Mouse (Mus musculus) cerebellum, postnatal 10 days (tissue): ENCODE data around the gene Cfap44.

Source experiments
- DNase-seq, 2 experiments: peaks; one replicate each; pipeline ENCODE4 v3.0.0; 2021; ENCODE audit warnings: mixed read lengths in 2 of 2

Gene Cfap44

GRCm38 (mm10) chr16:44496971-44497464 is 102.4 kb downstream of the Cfap44 start:
- peak; percentile 11 to 15 for DNase-seq

GRCm38 (mm10) chr16:44498447-44498846 is 103.9 kb downstream of the Cfap44 start:
- peak in 1 of 2 experiments; percentile 16 for DNase-seq

- peak in 1 of 2 experiments; percentile 29 for DNase-seq
Measured at GRCm38 (mm10) chr16:44501783-44502182, 107.2 kb downstream of the Cfap44 start.

- DNase-seq: peak; percentile 69 to 80
Measured at GRCm38 (mm10) chr16:44502325-44502724, 107.7 kb downstream of the Cfap44 start.

GRCm38 (mm10) chr16:44502895-44503575 is 108.4 kb downstream of the Cfap44 start:
- DNase-seq: peak; percentile 88 to 89

- DNase-seq: peak in 1 of 2 experiments; percentile 34
Measured at GRCm38 (mm10) chr16:44505243-44505642, 110.6 kb downstream of the Cfap44 start.

GRCm38 (mm10) chr16:44507027-44507929 is 112.7 kb downstream of the Cfap44 start:
- peak; percentile 72 to 78 for DNase-seq

- DNase-seq: no peak
Measured at GRCm38 (mm10) chr16:44508025-44508424, 113.4 kb downstream of the Cfap44 start.

- peak; percentile 61 to 68 for DNase-seq
Measured at GRCm38 (mm10) chr16:44508772-44509171, 114.2 kb downstream of the Cfap44 start.

- peak in 1 of 2 experiments; percentile 59 for DNase-seq
Measured at GRCm38 (mm10) chr16:44509458-44510344, 115.1 kb downstream of the Cfap44 start.

GRCm38 (mm10) chr16:44510521-44511213 is 116.1 kb downstream of the Cfap44 start:
- DNase-seq: peak; percentile 66 to 75

GRCm38 (mm10) chr16:44516498-44516897 is 121.9 kb downstream of the Cfap44 start:
- DNase-seq: no peak

- peak; percentile 68 to 76 for DNase-seq
Measured at GRCm38 (mm10) chr16:44523595-44523994, 129.0 kb downstream of the Cfap44 start.

- DNase-seq: no peak
Measured at GRCm38 (mm10) chr16:44526044-44526443, 131.4 kb downstream of the Cfap44 start.

GRCm38 (mm10) chr16:44526689-44527088 is 132.1 kb downstream of the Cfap44 start:
- peak; percentile 71 to 74 for DNase-seq

- no peak for DNase-seq
Measured at GRCm38 (mm10) chr16:44527218-44527905, 132.8 kb downstream of the Cfap44 start.

- DNase-seq: no peak
Measured at GRCm38 (mm10) chr16:44528955-44529354, 134.4 kb downstream of the Cfap44 start.

- no peak for DNase-seq
Measured at GRCm38 (mm10) chr16:44529691-44530090, 135.1 kb downstream of the Cfap44 start.

- DNase-seq: peak; percentile 44 to 55
Measured at GRCm38 (mm10) chr16:44530191-44530590, 135.6 kb downstream of the Cfap44 start.

GRCm38 (mm10) chr16:44530829-44531228 is 136.2 kb downstream of the Cfap44 start:
- peak; percentile 64 to 78 for DNase-seq

GRCm38 (mm10) chr16:44531239-44531797 is 136.7 kb downstream of the Cfap44 start:
- DNase-seq: no peak
